Mouse (Mus musculus) frontal cortex, adult 2 months (tissue): Measurements from ENCODE around the gene Samd4. TPM values are rescaled to one million over a fixed set of nuclear protein-coding genes. Genes with fewer than 3 reads are reported as not detected.

Source experiments
- DNase-seq, 2 experiments: peaks; one replicate each; pipeline ENCODE4 v3.0.0; 2022; ENCODE audit warnings: low spot score in 1 of 2; ENCODE audit errors: extremely low spot score in 1 of 2
- polyA plus RNA-seq: library from polyadenylated mRNA; depleted of rRNA; stranded (reverse); fragments of >200 nt; gene quantifications from 2 replicates; pipeline ENCODE4 v1.2.3, GENCODE M21; 2012

The Samd4 gene
- polyA plus RNA-seq, 1 experiment, result 13.3 TPM

DNA sequence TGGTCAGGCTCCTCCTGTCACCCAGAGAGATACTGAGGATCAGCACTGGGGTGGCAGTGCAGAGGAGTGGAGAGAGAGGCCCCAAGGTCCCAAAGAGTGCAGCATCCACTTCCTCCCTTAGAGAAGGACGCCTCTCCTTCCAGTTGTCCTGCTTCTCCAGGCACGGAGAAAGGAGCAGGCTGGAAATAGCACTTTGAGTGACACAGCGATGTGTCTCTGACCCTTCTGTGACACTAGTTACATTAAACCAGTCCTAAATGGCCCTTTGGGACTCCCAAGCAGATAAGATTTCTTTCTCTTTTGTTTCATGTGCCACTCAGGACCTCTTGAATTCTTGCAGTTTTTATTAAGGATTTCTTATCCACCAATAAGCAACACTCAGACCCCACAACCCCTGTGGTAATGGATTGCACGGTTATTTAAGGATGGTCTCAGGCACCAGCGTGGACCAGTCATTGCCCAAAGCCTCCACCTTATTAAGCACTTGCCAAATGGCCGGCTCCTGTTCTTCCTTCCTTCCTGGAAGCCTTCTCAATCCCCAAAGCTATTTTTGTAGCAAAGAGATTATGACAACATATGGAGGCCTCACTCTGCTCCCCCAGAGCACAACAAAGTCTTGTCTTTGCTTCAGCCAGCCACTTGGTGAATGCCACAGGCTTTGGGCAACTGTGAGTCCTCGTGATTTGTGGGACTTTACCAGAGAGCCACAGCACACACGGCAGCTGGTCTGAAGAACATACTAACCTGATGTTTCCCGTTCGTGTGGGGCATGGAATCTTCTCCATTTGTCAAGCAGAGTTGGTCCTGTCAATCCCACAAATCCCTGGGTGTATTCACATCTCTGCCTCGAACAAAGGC lies 68.1 kb downstream of the Samd4 start:
- DNase-seq, result no peak

DNA sequence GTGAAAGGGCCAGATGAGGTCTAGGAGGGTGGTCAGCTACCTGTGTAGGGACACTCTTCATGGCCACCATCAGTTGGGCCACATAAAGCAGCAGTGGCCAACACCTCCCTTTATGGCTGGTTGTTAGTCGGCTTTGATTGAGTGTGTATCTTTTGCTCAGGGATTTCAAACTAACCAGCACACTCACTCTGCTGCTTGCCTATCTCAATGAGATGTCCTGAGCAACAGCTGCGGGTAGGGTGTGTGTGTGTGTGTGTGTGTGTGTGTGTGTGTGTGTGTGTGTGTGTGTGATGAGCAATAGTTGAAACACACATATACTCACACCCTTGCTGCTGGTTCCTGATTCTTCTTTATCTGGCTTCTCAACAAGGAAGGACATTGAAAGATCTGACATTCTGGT lies 69.6 kb downstream of the Samd4 start:
- DNase-seq, result no peak

DNA sequence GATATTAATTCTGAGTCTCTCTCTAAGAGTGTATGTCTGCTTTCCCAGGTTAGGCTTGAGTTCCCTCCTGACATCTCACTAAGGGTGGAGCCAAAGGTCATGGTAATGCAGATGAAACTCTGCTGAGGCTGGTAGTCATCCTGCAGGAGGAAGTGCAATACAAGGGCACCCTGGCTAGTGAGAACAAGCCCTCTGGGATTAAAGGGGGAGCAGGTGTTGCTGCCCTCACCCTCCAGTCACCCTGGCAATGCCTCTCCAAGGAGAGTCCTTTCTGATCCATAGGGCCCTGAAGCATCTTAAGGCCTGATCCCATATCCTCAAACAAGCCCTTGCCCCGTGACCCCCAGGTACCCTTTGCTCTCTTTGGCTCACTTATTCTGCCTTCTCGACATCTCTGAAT lies 72.5 kb downstream of the Samd4 start:
- DNase-seq, result no peak

DNA sequence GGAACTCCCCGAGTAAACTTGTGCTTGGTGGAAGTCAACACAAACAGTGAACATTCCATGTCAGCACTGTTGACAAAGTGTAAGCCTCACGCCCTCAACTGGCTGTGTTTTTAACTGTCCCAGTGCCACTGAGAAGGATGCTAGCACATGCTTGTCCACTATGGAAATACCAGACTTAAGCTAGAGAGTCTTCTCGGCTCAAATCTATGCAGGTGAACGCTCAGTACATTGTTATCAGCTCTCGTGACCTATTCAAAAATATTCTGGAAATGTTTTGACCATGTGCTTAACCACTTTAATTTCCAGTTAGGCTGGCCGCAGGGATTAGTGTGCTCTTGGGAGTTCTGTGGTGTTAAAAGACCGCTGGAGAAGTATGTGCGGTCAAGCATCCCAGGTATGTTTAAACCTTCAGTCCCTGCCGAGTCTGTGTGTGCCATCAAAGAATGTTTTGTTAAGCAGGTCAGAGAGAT lies 73.0 kb downstream of the Samd4 start:
- DNase-seq, result no peak

DNA sequence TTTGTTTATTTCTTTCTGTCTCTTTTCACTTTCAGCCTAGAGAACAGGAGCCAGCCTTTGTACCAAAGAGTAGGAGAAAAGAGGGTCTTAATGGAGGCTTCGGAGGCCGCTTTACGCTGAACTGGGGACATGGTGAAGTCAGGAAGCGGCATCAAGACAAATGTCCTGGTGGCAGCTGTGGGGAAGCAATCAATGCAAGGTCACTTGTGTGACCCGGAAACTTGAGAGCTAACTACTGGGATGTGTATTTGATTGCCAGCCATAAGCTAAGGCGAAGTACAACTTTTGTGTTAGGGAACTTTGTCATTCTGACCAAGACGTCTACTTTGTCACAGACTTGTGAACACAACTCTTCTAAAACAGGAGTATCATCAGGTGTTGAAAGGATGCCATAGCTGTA lies 73.5 kb downstream of the Samd4 start:
- no peak for DNase-seq

DNA sequence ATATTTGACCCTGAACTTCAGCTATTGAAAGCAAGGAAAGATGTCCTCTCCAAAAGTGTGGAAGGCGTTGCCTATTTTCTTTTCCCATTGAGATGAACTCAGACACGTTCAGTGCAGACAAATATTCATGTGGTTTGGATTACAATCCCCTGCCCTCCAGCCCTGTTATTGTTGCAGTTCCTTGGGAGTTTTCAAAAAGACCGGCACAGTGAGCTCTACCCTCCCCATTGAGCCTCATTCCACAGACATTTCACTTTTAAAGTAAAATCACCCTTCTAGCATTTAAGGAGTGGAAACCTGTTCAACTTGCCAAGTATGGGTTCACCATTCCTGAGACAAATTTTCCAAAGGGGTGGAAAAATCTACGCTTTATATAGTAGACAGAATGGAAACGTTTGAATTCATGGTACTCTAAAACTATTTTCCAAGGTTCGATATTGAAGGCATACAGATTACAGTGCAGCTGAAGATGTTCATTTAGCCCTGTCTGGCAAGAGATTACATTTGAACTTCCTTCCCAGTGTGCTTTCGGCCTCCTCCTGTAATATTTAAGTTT lies 76.6 kb downstream of the Samd4 start:
- DNase-seq, result no peak

DNA sequence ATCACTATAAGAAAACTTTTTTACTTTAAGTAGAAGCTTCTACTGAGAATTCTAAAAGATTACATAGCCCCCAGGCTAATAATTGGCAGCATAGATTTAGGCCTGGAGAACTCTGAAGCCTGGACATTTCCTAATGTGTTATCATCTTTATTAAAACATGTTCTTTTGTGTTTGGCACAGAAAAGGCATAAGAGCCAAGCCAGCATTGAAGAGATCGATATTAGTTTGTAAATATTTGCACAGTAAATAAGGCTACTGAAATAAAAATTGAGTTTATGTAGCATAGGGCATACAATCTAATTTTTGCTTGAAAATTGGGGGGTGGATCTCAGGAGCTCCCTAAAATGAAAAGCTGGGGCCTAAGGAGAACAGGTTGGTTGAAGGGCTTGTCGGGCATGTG lies 77.2 kb downstream of the Samd4 start:
- no peak for DNase-seq

DNA sequence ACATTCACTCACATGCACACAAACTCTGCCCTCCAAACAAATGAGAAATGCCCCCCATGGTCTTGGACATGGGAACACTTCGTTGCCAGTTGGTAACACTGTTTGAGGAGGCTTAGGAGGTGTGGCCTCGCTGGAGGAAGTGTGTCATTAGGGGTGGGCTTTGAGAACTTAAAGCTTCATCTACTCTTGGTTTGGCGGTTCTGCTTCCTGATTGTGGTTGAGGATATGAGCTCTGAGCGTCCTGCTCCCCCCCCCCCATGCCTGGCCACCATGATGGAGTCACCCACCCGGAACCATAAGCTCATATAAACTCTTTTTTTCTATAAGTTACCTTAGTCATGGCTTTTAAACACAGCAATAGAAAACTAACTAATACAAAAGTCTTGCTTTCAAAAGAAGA lies 80.2 kb downstream of the Samd4 start:
- DNase-seq, result no peak

DNA sequence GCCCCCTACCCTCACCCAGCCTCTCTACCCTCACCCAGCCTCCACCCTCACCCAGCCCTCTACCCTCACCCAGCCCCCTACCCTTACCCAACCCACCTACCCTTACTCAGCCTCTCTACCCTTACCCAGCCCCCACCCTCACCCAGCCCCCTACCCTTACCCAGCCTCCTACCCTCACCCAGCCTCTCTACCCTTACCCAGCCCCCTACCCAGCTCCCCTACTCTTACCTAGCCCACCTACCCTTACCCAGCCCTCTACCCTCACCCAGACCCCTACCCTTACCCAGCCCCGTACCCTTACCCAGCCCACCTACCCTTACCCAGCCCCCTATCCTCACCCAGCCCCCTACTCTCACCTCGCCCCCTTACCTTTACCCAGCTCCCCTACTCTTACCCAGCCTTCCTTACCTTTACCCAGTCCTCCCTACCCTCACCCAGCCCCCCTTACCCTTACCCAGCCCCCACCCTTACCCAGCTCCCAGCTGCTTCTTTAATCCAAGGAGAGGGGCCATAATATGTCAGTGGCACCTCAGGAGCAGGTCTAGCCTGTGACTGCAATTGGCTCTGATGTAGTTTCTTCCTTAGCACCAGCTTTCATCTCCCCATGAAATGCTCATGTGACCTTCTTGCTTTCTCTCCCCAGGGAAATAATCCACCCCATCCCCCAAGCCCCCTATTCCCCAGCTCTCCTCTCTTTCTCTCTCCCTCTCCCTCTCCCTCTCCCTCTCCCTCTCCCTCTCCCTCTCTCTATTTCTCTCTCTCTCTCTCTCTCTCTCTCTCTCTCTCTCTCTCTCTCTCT lies 81.6 kb downstream of the Samd4 start:
- no peak for DNase-seq

DNA sequence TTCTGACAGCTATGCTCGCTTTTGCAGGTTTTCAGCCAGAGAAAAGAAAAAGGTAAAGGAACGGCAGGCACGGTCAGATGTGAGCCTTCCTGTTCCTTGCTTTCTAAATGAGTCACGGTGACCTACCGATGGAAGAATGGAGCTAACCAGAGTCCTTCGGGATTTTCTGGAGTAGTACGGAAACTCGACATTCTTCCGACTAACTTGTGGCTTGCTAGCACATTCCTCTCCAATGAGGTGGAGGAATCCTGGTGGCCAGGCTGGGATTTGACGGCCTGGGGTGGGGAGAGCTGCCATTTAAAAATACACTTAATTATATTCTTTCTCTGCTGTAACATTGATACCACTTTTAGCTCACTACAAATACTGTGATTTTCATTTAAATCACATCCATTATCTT lies 83.6 kb downstream of the Samd4 start:
- DNase-seq, result no peak

DNA sequence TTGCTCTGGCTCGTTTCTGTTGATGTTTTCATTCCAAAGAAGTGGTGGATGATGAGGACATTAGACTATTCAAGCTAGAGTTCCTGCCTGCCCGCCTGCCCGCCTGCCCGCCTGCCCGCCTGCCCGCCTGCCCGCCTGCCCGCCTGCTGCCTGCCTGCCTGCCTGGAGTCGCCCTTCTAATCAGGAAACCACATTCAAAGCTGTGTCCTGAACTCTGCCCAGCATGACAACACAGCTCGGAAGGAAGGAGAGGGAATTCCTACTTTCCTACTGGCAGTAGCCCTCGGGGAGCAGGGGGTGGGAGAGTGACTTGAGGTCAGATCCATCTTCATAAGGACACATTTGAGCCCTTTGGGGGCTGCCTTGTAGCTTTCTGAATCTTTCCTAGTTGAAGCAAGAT lies 85.4 kb downstream of the Samd4 start:
- DNase-seq, result no peak

DNA sequence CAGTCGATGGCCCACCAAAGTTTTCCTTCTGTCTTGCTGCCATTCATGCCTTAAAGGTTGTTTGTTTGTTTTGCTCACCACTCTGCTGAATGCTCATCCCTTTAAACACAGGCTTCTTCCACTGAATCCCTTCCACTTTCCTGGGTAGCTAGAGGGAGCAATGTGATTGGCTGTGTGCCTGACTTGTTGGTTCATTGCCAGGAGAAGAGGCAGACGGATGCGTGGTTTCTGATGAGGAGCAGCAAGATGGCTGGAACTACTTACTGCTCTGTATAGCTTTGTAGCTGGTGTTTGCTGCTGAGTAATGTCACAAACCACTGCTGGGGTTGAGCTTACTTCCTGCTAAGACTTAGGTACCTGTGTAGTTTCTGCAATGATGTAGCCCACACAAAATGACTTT lies 88.0 kb downstream of the Samd4 start:
- peak in 1 of 2 experiments; percentile 77 for DNase-seq

DNA sequence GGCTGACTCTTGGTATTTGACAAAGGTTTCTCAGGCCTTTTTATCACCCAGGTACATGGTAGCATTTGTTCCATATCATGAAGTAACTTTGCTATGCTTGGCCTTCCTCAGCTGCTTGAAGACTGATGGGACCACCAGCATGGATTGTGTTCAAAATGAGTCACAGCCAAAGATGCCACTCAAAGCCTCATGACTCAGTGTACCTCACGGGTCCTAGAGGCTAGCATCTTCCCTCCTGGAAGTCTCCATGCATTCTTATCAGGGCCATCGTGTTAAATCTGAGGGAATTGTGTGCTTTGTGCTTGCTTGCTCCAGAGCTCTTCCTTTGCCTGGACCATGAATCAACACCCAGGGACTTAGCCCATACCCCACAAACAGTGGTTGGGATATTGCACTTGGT lies 89.1 kb downstream of the Samd4 start:
- DNase-seq, result no peak

DNA sequence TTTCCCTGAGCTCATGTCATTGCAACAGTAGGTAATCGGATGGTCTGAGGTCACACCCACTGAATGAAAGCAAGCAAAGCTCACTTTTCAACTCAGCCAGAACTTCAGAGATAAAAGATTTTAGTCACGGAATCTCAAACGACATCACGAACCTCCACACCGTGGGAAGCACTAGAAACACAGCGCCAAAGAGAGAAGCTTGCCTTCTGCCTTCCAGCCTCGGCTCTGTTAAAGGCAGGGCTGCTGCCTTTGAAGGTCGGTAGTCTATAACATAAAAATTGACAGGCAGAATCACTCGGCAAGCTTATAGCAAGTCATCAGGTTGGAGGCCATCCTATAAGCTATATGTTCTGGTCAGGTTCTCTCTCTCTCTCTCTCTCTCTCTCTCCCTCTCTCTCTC lies 92.2 kb downstream of the Samd4 start:
- no peak for DNase-seq

DNA sequence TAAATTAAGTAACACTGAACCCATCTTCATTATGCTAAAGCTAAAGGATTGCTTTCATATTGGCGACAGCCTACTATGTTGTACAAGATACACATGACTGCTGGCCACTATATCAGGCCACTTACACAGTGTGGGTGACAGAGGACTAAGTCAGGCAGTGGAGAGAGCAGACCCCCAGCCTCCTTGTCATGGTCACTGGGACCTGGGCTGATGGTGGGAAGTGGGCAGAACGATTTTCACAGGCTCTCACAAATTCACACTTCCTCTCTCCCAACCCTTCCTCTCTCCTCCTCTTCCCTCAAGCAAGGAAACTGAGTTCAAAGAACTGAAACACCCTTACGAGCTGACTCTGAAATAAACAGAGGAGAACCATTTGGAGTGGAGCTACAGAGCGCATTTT lies 93.3 kb downstream of the Samd4 start:
- no peak for DNase-seq

DNA sequence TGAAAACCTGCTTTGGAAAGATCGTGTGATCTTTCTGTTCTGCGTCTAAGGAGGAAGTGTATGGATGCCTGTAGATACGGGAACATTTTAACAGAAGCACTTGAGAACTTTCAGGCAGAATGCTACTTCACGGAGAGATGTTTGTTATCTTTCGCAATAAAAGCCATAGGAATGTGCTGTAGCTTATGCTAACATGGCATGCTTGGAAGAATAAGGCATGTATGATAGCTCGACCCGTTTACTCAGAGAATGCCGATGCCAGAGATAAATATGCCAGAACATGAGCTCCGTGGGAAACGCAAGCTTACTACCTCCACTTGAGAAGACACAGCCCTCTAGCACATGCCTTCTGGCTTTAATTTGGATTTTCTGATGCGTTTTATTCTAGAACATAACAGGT lies 94.1 kb downstream of the Samd4 start:
- DNase-seq, result no peak

DNA sequence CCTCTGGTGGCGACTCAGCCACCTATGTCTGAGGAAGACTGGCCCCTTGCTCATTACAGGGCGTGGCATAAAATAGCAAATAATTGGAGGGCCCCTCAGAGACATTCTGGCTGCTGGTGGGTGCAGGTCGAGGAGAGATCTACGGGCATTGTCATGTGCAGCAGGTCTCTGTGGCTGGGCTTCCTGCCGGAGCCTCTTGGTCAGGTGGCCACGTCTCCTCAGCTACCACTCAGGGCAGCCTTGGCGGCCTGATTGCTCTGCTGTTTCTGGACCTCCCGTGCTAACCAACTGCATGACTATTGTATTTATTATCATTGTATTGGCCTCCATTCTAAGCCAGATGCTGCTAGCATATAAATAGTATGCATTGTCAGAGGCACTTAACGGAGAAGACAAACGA lies 95.0 kb downstream of the Samd4 start:
- DNase-seq, result no peak

DNA sequence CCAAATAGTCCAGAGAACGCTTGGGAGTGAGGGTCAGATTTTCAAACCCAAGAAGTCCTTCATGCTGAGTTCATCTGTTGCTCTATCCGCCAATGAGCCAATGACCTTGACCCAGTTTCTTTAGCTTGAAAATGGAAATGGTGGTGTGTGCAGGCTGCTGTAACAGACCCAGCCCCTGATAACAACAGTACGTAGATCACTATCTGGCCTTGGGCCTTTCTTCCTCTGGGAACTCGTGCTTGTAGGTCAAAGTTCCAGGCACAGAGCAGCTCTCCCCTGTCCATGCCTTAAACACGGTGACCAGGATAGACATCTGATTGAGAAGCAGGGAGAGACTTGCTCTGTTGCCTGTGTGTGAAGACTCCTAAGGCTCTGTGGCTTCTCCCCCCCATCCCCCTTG lies 96.5 kb downstream of the Samd4 start:
- DNase-seq, result no peak

DNA sequence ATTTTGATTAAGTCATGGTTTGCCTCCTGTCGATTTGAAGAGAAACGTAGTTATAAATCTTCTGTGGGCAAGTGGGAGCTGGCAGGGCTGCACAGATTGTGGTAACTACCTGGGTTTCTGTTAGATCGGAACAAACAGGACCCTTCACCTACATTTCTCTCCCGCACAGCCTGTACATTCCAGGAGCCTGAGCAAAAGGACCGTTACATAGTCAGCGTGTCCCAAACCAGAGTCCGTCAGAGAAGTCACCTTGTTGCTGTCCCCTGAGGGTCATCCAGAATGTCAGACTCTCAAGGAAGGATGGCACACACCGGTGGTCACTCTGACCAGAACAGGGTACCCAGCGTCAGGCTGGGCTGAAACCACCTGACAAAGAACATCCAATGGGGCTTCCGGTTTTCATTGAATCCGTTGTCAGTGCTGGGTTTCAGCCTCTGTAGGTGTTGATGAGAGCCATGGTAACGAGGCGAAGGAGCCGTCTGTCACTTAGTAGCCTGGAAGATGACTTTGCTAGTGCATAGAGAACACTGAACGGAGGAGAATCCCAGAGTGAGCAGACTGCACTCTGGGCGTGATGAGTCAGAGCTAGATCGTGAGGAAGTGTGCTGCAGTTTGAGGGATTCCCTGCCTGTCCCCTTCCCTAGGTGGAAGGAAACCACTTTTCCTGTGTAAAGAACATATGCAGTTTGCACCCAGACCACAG lies 98.2 kb downstream of the Samd4 start:
- DNase-seq, result peak; percentile 27 to 80

DNA sequence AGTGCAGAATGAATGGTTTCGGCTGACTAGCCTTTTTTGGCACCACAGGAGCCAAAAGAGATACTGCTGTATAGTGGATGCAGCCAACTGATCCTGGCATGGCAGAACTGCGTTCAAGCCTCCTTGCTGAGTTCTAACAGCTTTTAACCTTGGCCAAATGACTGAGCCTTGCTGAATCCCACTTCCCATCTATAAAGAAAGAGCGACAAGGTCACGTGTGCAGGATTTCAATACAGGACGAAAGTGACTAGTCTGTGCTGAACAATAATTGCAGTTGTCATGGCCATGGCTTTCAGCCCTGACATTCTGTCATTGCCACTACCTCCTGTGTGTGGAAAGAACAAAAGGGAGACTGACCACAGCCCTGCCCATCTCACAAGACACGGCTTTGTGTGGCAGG lies 99.5 kb downstream of the Samd4 start:
- no peak for DNase-seq

DNA sequence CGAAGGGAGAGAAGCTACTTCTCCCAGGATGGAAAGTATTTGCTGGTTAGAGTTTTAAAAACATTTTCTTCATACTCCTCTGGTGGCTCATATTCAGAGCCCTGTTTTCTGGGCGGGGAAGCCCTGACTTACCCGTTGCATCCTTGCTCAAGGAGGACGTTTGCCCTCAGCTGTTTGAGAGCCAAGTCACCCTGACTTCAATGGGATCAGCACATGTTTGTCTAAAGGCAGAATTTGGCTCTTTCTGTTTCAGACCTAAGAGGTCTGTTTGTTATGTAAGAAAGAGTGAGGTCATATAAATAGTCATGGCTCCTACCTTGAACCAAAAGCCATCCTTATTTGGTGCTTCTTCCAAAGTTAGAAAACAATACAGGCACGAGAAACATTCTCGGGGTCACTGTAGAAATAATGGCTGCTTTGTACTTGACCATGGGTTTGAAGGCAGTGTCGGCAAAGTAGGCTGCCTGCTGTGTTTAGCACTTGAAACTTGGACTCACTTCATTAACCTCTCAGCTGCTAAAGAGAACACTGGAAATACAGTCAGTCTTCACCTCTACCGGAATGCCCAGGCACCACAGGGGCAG lies 102.0 kb downstream of the Samd4 start:
- no peak for DNase-seq
